Mouse (Mus musculus) embryonic facial prominence, embryonic 15.5 days (tissue): ENCODE measurements around the gene Poc1b. TPM values are rescaled to one million over a fixed set of nuclear protein-coding genes. Genes with fewer than 3 reads are reported as not detected.
A peak's percentile ranks its signal among the peaks of the same experiment; 100 is the strongest.

ENCODE experiments used
- ATAC-seq: fragments of 200-750 bp; cut with Nextera tagmentation; 2 replicates; pipeline ENCODE4 v1.8.0; 2017; ENCODE audit warnings: low read depth, moderate TSS enrichment; ENCODE audit not compliant: insufficient number of reproducible peaks, low FRiP score, low TSS enrichment
- H3K27ac ChIP-seq: fragments of 300-500 bp; sonication (generic); replicated peaks from 2 replicates; pipeline ENCODE4 v1.5.1; 2015; ENCODE audit warnings: mild to moderate bottlenecking, inconsistent platforms
- H3K27me3 ChIP-seq: fragments of 300-500 bp; sonication (generic); 2 replicates; pipeline ENCODE4 v1.6.1; 2015; ENCODE audit warnings: inconsistent platforms
- H3K36me3 ChIP-seq: fragments of 300-500 bp; sonication (generic); 2 replicates; pipeline ENCODE4 v1.6.1; 2015; ENCODE audit warnings: mild to moderate bottlenecking, inconsistent platforms
- H3K4me1 ChIP-seq: fragments of 300-500 bp; sonication (generic); 2 replicates; pipeline ENCODE4 v1.6.1; 2015; ENCODE audit warnings: inconsistent platforms
- H3K4me2 ChIP-seq: fragments of 300-500 bp; sonication (generic); replicated peaks from 2 replicates; pipeline ENCODE4 v1.6.1; 2015; ENCODE audit warnings: mild to moderate bottlenecking, inconsistent platforms
- H3K4me3 ChIP-seq: fragments of 300-500 bp; sonication (generic); replicated peaks from 2 replicates; pipeline ENCODE4 v1.5.1; 2015; ENCODE audit warnings: mild to moderate bottlenecking, inconsistent platforms
- H3K9ac ChIP-seq: fragments of 300-500 bp; sonication (generic); 2 replicates; pipeline ENCODE4 v1.6.1; 2015; ENCODE audit warnings: inconsistent platforms
- H3K9me3 ChIP-seq: fragments of 300-500 bp; sonication (generic); replicated peaks from 2 replicates; pipeline ENCODE4 v1.6.1; 2016; ENCODE audit warnings: inconsistent platforms
- WGBS: fragments of 180-500 bp; shearing (Covaris S2); methylation state at CpG from one replicate; pipeline ENCODE4 v1.1.7; 2015; 5-methylcytosine and 5-hydroxymethylcytosine counted together
- polyA plus RNA-seq: library from polyadenylated mRNA; unstranded; fragments of >200 nt; fragmentation: Nextera tagmentation; extraction: Ambion mirVana; gene quantifications from 2 replicates; pipeline ENCODE4 v1.2.1, GENCODE M21; 2015

Poc1b gene
- polyA plus RNA-seq, 1 experiment from 2014 or later = 20.5 TPM

- peak overlapping the region; percentile 29; the same call in 1 of the 2 replicates for H3K27ac ChIP-seq
- WGBS = 33% methylated on average over 7 of the region's 7 CpGs
Measured at GRCm38 (mm10) chr10:99172906-99173507, 66.2 kb downstream of the Poc1b start.

GRCm38 (mm10) chr10:99176911-99177310 lies 70.1 kb downstream of the Poc1b start:
- 88% methylated on average over 9 of the region's 9 CpGs for WGBS
- no peak overlapping the region for H3K27ac ChIP-seq
- ATAC-seq = no peak
- H3K9ac ChIP-seq = no peak overlapping the region
- H3K4me2 ChIP-seq = no peak overlapping the region
- H3K36me3 ChIP-seq = no peaks in the 10 kb centered on the region
- no peak overlapping the region for H3K4me3 ChIP-seq
- no peaks in the 10 kb centered on the region for H3K27me3 ChIP-seq
- no peaks in the 10 kb centered on the region for H3K9me3 ChIP-seq
- H3K4me1 ChIP-seq = peaks cover 7% of the 10 kb centered on the region

More at GRCm38 (mm10) chr10:99172906-99173507, 66.2 kb downstream of the Poc1b start:
- Histone ChIP-seq H3K27me3 (no peaks in the 10 kb centered on the region), H3K9ac (no peak overlapping the region), H3K4me1 (peaks cover 17% of the 10 kb centered on the region), H3K9me3 (no peaks in the 10 kb centered on the region), H3K36me3 (no peaks in the 10 kb centered on the region), H3K4me3 (no peak overlapping the region), H3K4me2 (no peak overlapping the region)
- ATAC-seq = no peak

- ATAC-seq = no peak
- 96% methylated on average over 2 of the region's 2 CpGs for WGBS
- H3K4me2 ChIP-seq = no peak overlapping the region
- no peaks in the 10 kb centered on the region for H3K4me1 ChIP-seq
- H3K27ac ChIP-seq = no peak overlapping the region
- no peaks in the 10 kb centered on the region for H3K27me3 ChIP-seq
- H3K4me3 ChIP-seq = no peak overlapping the region
- H3K9me3 ChIP-seq = no peaks in the 10 kb centered on the region
- no peaks in the 10 kb centered on the region for H3K36me3 ChIP-seq
- no peak overlapping the region for H3K9ac ChIP-seq
Measured at GRCm38 (mm10) chr10:99178118-99178517, 71.3 kb downstream of the Poc1b start.

GRCm38 (mm10) chr10:99179122-99179521 lies 72.3 kb downstream of the Poc1b start:
- no peaks in the 10 kb centered on the region for H3K4me1 ChIP-seq
- H3K4me2 ChIP-seq = no peak overlapping the region
- no peak for ATAC-seq
- no peak overlapping the region for H3K9ac ChIP-seq
- H3K27ac ChIP-seq = no peak overlapping the region
- WGBS = 91% methylated on average over 5 of the region's 5 CpGs
- H3K36me3 ChIP-seq = no peaks in the 10 kb centered on the region
- no peaks in the 10 kb centered on the region for H3K27me3 ChIP-seq
- H3K9me3 ChIP-seq = no peaks in the 10 kb centered on the region
- no peak overlapping the region for H3K4me3 ChIP-seq

- H3K4me2 ChIP-seq = no peak overlapping the region
- ATAC-seq = no peak
- H3K4me1 ChIP-seq = no peaks in the 10 kb centered on the region
- no peak overlapping the region for H3K4me3 ChIP-seq
- H3K27ac ChIP-seq = no peak overlapping the region
- no peaks in the 10 kb centered on the region for H3K36me3 ChIP-seq
- no peak overlapping the region for H3K9ac ChIP-seq
- no peaks in the 10 kb centered on the region for H3K27me3 ChIP-seq
- no peaks in the 10 kb centered on the region for H3K9me3 ChIP-seq
- WGBS = 90% methylated on average over 4 of the region's 4 CpGs
Measured at GRCm38 (mm10) chr10:99179566-99179965, 72.7 kb downstream of the Poc1b start.

DNA sequence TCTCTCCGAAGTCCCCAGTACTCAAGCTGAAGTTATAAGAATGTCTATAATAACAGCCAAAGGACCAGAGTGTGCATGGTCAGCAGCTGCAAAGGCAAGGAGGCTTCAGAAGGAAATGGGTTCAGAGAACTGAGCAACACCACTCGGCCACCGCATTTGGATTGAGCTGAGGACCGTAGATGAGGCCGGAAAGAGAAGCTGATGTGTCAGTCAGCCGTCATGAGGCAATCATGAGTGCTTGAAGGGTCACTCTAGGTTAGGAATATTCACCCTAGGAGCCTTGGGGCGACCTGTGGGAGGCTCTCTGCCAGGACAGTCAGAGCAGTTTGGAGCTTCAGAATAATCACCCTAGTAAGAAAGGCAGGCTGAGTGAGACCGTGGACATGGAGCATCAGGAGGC lies 74.7 kb downstream of the Poc1b start:
- no peak overlapping the region for H3K4me3 ChIP-seq
- H3K36me3 ChIP-seq = no peaks in the 10 kb centered on the region
- H3K4me1 ChIP-seq = no peaks in the 10 kb centered on the region
- no peak for ATAC-seq
- no peaks in the 10 kb centered on the region for H3K9me3 ChIP-seq
- 80% methylated on average over 8 of the region's 8 CpGs for WGBS
- H3K27me3 ChIP-seq = no peaks in the 10 kb centered on the region
- no peak overlapping the region for H3K27ac ChIP-seq
- H3K9ac ChIP-seq = no peak overlapping the region
- no peak overlapping the region for H3K4me2 ChIP-seq

GRCm38 (mm10) chr10:99182107-99182506 lies 75.3 kb downstream of the Poc1b start:
- H3K4me3 ChIP-seq = no peak overlapping the region
- H3K27ac ChIP-seq = no peak overlapping the region
- H3K27me3 ChIP-seq = no peaks in the 10 kb centered on the region
- no peak overlapping the region for H3K4me2 ChIP-seq
- H3K4me1 ChIP-seq = no peaks in the 10 kb centered on the region
- 53% methylated on average over 5 of the region's 5 CpGs for WGBS
- no peak overlapping the region for H3K9ac ChIP-seq
- no peaks in the 10 kb centered on the region for H3K36me3 ChIP-seq
- no peaks in the 10 kb centered on the region for H3K9me3 ChIP-seq
- ATAC-seq = no peak

DNA sequence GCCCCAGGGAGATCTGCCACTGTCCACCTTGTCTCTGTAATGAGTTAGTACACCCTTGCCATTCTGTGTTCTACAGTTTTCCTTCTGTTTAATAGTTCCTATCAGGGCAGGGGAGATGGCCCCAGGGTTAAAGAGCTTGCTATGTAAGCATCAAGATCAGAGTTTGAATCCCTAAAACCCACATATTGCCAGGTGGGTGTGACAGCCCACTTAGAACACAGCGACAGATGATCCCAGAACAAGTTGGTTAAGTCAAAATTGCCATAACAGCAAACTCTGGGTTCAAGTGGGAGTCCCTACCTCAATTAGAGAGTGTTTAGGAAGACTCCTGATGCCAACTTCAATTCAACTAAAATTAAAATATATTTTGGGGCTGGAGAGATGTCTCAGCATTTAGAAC lies 81.3 kb downstream of the Poc1b start:
- no peak overlapping the region for H3K27ac ChIP-seq
- no peak for ATAC-seq
- H3K27me3 ChIP-seq = no peaks in the 10 kb centered on the region
- H3K4me3 ChIP-seq = no peak overlapping the region
- H3K9me3 ChIP-seq = no peaks in the 10 kb centered on the region
- no peak overlapping the region for H3K9ac ChIP-seq
- no peaks in the 10 kb centered on the region for H3K36me3 ChIP-seq
- 84% methylated on average over 1 of the region's 1 CpGs for WGBS
- no peaks in the 10 kb centered on the region for H3K4me1 ChIP-seq
- no peak overlapping the region for H3K4me2 ChIP-seq

GRCm38 (mm10) chr10:99188656-99189603 lies 82.1 kb downstream of the Poc1b start:
- Histone ChIP-seq H3K4me1 (no peaks in the 10 kb centered on the region), H3K27ac (no peak overlapping the region), H3K9ac (no peak overlapping the region), H3K36me3 (no peaks in the 10 kb centered on the region), H3K4me3 (no peak overlapping the region), H3K4me2 (no peak overlapping the region), H3K27me3 (no peaks in the 10 kb centered on the region), H3K9me3 (no peaks in the 10 kb centered on the region)
- ATAC-seq = no peak
- WGBS = 88% methylated on average over 21 of the region's 21 CpGs

GRCm38 (mm10) chr10:99190798-99191197 lies 84.0 kb downstream of the Poc1b start:
- Histone ChIP-seq H3K27me3 (no peaks in the 10 kb centered on the region), H3K27ac (no peak overlapping the region), H3K4me2 (no peak overlapping the region), H3K9me3 (no peaks in the 10 kb centered on the region), H3K4me3 (no peak overlapping the region), H3K36me3 (no peaks in the 10 kb centered on the region), H3K4me1 (no peaks in the 10 kb centered on the region), H3K9ac (no peak overlapping the region)
- no peak for ATAC-seq
- 37% methylated on average over 3 of the region's 3 CpGs for WGBS

- ATAC-seq = no peak
- no peaks in the 10 kb centered on the region for H3K9me3 ChIP-seq
- no peak overlapping the region for H3K27ac ChIP-seq
- no peaks in the 10 kb centered on the region for H3K27me3 ChIP-seq
- no peak overlapping the region for H3K4me3 ChIP-seq
- 77% methylated on average over 2 of the region's 2 CpGs for WGBS
- peaks cover 6% of the 10 kb centered on the region; the same call in 1 of the 2 replicates for H3K4me1 ChIP-seq
- H3K9ac ChIP-seq = no peak overlapping the region
- no peak overlapping the region for H3K4me2 ChIP-seq
- H3K36me3 ChIP-seq = no peaks in the 10 kb centered on the region
Measured at GRCm38 (mm10) chr10:99194451-99195055, 87.7 kb downstream of the Poc1b start.
